Mouse (Mus musculus): Measurements from ENCODE around the gene Tmem9.

Gene Tmem9

GRCm38 (mm10) chr1:136031697-136032096, 23.7 kb downstream of the Tmem9 start:
- DNase-seq (ENCODE audit: low spot score in 2 of 2): no peak

- DNase-seq (ENCODE audit: low spot score in 2 of 2): no peak
Observed at GRCm38 (mm10) chr1:136032961-136033360, 25.0 kb downstream of the Tmem9 start.

DNA sequence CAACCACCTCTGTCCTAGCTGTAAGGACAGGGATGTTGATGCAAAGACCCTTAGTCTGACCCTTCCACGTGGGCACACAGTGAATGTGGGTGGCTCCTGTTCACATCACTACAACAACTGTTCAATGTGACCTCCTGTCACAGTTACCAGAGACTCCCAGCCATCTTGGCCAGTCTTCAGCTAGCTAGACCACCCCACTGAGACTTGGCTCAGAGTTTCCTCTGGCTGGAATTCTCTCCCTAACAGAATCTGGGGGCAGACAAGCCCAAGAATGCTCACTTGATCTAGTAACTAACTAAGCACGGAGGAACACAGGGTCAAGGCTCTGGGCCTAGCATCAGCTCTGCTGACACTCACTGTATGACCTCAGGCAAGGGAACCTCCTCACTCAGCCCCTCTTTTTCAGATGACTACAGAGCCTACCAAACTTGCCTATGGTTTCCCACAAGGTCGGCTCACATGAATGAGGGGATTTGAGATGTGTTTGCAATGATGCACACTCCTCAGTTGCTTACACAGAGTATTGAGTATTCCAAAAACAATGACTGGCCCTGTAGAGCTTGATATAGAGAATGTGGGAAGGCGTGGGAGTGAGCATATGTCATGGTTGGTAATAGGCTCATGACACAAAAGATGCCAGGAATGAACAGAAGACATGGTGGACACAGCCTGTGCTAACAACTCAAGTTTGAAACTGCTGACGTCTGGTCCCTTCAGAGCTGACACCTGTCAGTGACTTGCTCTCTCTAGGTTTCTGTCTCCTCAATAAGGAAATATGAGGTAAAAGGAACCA, 31.0 kb downstream of the Tmem9 start:
- DNase-seq (ENCODE audit: low spot score in 2 of 2): no peak

- no peak for DNase-seq (ENCODE audit: low spot score in 2 of 2)
Observed at GRCm38 (mm10) chr1:136040452-136040851, 32.5 kb downstream of the Tmem9 start.

DNA sequence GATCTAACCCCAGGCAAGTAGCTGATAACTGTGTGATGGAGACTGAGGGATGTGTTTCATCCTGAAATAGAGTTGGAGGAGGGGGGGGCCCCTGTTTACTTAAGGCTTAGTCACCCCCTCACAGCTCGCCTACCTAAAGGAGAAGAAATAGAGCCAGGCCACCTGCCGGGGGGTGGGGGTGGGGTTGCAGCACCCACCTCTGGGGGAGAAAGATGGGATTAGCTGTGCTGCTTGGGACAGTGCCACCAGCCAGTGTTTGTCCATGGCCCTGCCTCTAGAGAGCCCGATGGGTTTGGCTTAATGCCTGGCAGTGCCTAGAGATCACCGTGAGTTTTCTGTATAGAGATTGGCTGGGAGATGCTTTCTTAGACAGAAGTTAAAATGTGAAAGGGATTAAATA, 32.9 kb downstream of the Tmem9 start:
- no peak for DNase-seq (ENCODE audit: low spot score in 2 of 2)

- DNase-seq (ENCODE audit: low spot score in 2 of 2): no peak
Observed at GRCm38 (mm10) chr1:136045774-136046173, 37.8 kb downstream of the Tmem9 start.

- no peak for DNase-seq (ENCODE audit: low spot score in 2 of 2)
Observed at GRCm38 (mm10) chr1:136047432-136047831, 39.5 kb downstream of the Tmem9 start.

DNA sequence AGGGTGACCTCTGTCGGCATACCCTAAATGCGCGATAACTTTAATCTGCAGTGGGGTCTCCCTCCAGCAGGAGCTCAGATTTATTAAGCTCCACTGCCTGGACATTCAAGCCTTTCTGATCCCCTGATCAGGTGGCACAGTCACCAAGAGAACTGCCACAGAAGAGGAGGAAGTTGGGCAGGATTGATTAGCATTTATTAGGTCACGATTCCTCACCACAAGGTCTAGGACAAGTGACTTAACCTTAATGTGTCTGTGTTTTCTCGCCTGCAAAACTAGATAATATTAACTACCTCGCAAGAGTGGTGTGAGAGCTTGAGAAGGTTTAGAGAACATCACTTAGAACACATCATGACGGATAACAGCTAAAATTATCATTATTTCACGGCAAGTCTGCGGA, 39.9 kb downstream of the Tmem9 start:
- no peak for DNase-seq (ENCODE audit: low spot score in 2 of 2)

DNA sequence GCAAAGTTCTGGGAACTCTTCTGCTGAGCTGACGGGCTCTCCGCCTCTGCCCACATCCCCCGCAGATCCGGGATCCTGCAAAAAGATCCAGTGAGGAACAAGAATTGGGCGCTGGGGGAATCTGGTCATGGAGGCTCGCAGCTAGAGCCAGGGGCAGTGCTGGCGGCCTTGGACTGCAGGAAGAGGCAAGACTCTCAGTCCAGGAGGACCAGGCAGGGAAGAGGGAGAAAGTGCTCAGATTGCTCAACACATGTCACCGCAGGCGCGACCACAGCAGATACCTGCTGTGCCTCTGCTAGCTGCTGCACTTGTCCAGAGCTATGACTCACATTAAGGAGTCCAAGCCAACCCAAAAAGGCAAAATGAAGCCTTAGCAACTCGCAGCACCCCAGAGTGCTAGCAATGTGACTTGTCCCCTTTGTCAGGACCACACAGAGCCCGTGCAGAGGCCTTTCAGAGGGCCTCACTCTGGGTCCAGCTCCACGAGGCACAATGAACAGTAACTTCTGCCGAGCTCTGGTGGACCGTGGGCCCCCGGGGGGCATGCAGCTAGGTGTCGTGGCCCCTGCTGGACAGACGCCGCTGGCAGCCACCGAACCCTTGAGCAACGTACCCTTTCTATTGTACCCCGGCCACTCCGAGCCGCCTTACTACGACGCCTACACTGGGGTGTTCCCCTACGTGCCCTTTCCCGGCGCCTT, 42.5 kb downstream of the Tmem9 start, which contains the start of gene Ascl5:
Gene Ascl5, plus strand, starts transcription at position 493 of the 701 bp plus-strand sequence.
- no peak for DNase-seq (ENCODE audit: low spot score in 2 of 2)

DNA sequence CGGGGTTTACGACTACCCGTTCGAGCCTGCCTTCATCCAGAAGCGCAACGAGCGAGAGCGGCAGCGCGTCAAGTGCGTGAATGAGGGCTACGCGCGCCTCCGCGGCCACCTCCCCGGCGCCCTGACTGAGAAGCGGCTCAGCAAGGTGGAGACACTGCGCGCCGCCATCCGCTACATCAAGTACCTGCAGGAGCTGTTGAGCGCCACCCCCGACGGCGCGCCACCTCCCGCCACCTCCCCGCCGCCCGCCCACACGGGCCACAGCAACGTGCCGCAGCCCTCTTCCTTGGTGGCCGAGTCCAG, 43.0 kb downstream of the Tmem9 start:
- DNase-seq (ENCODE audit: low spot score in 2 of 2): no peak

DNA sequence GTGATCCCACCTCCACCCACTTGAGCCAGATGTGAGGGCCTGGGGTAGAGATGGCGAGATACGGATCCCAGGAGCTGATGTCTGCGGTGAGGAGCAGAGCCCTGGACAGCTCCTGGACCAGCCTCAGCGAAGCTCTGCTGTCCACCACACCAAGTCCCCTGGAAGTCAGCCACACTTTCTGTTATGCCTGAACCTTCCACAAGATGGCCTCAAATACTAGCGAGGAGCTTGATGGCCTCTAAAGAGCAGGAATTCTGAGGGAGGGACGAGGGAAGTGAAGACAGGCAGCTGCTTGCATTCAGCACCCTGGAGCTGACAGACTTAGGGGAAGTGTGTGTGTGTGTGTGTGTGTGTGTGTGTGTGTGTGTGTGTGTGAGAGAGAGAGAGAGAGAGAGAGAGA, 43.5 kb downstream of the Tmem9 start:
- peak; percentile 62 to 70 for DNase-seq (ENCODE audit: low spot score in 2 of 2)

- no peak for DNase-seq (ENCODE audit: low spot score in 2 of 2)
Observed at GRCm38 (mm10) chr1:136052547-136052946, 44.6 kb downstream of the Tmem9 start, which contains the start of gene Cacna1s. Gene Cacna1s, plus strand, starts transcription at chr1:136052750.

- DNase-seq (ENCODE audit: low spot score in 2 of 2): no peak
Observed at GRCm38 (mm10) chr1:136055771-136056170, 47.8 kb downstream of the Tmem9 start.

DNA sequence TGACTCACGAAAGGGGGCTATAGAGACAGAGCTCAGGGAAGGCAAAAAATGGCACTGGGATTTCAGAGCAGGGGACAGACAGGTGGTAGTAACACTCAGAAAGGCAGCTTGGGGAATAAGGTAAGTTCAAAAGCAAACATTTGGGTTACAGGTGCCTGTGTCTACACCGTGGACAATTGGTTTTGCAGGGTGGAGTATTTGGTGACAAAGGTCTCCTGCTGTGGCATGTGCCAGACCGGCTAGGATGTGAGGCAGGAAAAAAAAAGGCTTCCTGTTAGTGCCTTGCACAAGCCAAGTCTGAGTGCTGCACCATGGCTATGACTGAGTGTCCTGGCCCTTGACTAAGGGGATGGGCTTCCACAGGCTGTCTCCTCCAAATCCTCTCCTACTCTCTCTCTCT, 50.6 kb downstream of the Tmem9 start:
- DNase-seq (ENCODE audit: low spot score in 2 of 2): no peak

DNA sequence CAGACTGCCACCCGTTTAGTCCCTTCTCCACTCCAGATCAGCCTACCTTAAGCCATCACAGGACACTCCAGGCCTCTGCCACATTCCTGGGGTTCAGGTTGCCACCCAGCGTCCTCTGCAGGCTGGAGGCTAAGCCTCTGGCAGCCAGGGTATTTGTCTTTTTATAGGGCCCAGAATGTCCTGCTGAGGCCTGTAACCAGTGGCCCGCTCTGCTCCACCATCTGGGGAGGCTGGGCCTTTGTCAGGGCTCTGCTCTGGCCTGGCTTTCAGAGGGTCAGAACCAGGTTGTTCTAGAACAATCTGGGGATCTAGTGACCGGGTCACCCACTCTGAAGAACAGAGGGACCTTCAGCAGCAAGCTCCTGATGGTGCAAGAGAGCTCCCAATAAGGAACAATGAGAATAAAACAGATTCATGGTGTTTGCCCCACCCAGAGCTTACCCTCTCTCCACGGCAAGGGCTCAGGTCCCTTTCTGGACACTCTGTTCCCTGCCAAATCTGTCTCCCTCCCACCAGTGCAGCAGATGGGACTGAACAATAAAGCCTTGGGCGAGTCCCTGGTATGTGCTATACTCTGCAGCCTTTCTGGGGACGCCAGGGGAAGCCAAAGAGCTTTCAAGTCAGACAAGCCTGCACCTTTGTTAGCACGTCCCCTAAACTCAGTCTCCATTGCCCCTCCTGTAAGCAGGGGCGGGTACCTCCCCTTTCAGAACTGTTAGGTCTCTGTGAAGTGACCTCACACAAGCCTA, 53.3 kb downstream of the Tmem9 start:
- peak in 1 of 2 experiments; percentile 56 for DNase-seq (ENCODE audit: low spot score in 2 of 2)

DNA sequence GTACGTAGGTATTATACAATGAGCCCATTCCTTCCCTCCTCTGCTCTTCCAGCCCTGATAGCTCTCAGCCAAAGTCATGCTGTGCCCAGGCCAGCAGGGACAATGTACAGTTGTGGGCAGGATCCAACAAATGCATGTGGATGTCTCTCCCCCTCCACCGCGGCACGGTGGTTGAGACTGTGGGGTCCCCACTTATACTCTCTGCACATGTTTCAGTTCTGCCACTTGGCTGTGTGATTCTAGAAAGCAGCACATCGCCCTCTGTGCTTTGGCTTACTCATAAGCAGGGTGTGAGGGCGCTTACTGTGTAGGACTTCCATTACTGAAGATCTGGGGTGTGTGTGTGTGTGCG, 53.8 kb downstream of the Tmem9 start:
- no peak for DNase-seq (ENCODE audit: low spot score in 2 of 2)

- no peak for DNase-seq (ENCODE audit: low spot score in 2 of 2)
Observed at GRCm38 (mm10) chr1:136063991-136064390, 56.0 kb downstream of the Tmem9 start.

DNA sequence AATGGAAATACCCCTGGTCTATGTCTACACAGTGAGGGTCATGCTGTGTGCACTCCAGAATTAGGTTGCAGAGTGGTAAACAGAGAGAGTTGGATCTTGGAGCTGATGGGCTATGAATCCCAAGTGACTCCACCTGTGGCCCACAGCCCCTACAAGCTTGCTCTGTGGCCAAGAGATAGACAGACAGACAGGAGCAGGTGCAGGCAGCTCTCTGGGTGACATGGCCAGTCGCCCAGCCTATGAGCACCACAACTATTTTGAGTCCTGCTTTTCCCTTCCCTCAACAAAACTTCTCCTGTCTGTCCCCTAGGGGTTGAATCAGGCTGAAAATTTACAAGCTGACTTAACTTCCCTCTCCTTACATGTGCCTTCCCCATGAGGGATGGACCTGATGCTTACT, 58.7 kb downstream of the Tmem9 start:
- DNase-seq (ENCODE audit: low spot score in 2 of 2): no peak

DNA sequence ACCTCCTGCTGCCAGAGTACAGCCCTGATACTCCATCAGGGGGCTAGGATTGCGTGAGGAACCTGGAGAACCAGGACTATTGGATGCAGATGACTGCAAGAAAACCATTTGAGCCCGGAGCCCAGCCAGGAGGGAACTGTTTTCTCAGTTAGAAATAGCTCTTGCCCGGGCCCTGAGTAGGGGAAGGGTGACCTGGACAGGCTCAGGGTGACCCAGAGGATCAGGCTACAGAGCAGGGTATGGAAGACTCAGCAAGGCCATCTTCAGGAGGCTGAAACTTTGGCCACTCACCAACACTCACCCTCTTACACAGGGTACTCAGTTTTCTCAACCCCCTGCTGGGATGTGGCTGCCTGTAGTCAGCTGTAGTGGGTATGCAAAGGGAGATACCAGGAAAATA, 59.6 kb downstream of the Tmem9 start:
- DNase-seq (ENCODE audit: low spot score in 2 of 2): no peak

DNA sequence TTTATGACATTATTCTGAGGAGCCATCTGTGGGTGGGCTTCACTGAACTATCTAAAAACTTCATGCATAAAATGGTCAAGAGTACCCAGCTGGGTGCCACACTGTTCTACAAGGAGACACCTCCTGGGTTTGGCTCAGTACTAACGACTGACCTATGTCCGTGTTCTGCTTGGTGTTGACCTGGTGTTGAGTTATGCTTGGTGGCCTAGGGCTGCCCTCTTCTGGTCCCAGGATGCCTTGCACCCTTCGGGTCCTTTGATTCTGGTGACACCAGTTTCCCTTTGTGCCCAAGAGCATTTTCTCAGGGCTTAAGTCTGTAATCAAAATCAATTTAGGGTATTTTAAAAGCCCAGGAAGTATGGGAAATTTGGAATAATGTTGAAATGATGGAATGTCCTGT, 68.1 kb downstream of the Tmem9 start:
- no peak for DNase-seq (ENCODE audit: low spot score in 2 of 2)

DNA sequence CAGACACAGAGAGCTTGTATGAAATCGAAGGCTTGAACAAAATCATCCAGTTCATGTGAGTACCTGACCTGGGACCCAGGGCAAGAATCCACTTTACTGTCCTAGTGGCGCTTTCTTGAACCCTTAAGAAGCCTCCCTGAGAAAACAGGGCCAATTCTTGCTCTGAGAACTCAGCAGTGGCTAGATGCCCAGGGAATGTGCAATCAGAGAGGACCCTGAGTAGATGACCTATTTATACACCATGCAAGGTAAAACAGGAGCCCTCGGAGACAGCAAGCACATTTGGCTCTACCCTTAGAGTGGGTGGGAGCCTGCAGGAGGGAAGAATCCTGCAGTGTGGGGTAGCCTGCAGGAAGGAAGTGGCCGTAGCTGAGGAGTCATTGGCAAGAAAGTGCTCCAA, 69.7 kb downstream of the Tmem9 start:
- DNase-seq (ENCODE audit: low spot score in 2 of 2): no peak

GRCm38 (mm10) chr1:136081161-136081560, 73.2 kb downstream of the Tmem9 start:
- no peak for DNase-seq (ENCODE audit: low spot score in 2 of 2)

Measured in urinary bladder, postnatal 4 days (tissue).